Mouse (Mus musculus) hindbrain, embryonic 10.5 days (tissue): ENCODE data around the gene Esyt3. TPM values are rescaled to one million over a fixed set of nuclear protein-coding genes. Genes with fewer than 3 reads are reported as not detected.
A peak's percentile ranks its signal among the peaks of the same experiment; 100 is the strongest.

Experiments
- DNase-seq: peaks from one replicate; pipeline ENCODE4 v3.0.0-alpha.2; 2017; ENCODE audit warnings: low spot score
- H3K27ac ChIP-seq: fragments of 300-500 bp; sonication (generic); 2 replicates; pipeline ENCODE4 v1.5.1; 2016; ENCODE audit warnings: mild to moderate bottlenecking, moderate library complexity
- H3K27me3 ChIP-seq: fragments of 300-500 bp; sonication (generic); 2 replicates; pipeline ENCODE4 v1.6.1; 2016; ENCODE audit warnings: mild to moderate bottlenecking; ENCODE audit not compliant: poor library complexity, insufficient read depth, severe bottlenecking
- H3K36me3 ChIP-seq: fragments of 300-500 bp; sonication (generic); 2 replicates; pipeline ENCODE4 v1.6.1; 2016; ENCODE audit warnings: mild to moderate bottlenecking, moderate library complexity
- H3K4me1 ChIP-seq: fragments of 300-500 bp; sonication (generic); replicated peaks from 2 replicates; pipeline ENCODE4 v1.6.1; 2016; ENCODE audit warnings: mild to moderate bottlenecking
- H3K4me3 ChIP-seq: fragments of 300-500 bp; sonication (generic); 2 replicates; pipeline ENCODE4 v1.5.1; 2016; ENCODE audit warnings: mild to moderate bottlenecking, moderate library complexity
- H3K9me3 ChIP-seq: fragments of 300-500 bp; sonication (generic); 2 replicates; pipeline ENCODE4 v1.6.1; 2016; ENCODE audit warnings: mild to moderate bottlenecking, moderate library complexity
- WGBS: fragments of 180-500 bp; shearing (Covaris S2); methylation state at CpG from one replicate; pipeline ENCODE4 v1.1.7; 2016; 5-methylcytosine and 5-hydroxymethylcytosine counted together
- polyA plus RNA-seq: library from polyadenylated mRNA; unstranded; fragments of >200 nt; fragmentation: Nextera tagmentation; extraction: Ambion mirVana; gene quantifications from 2 replicates; pipeline ENCODE4 v1.2.1, GENCODE M21; 2016

Gene Esyt3
- polyA plus RNA-seq, 1 experiment from 2014 or later = 0.37 TPM

GRCm38 (mm10) chr9:99382556-99382955 lies 24.2 kb upstream of the Esyt3 start:
- H3K36me3 ChIP-seq = no peaks in the 10 kb centered on the region; the same call in 1 of the 2 replicates
- no peaks in the 10 kb centered on the region for H3K9me3 ChIP-seq
- no peak overlapping the region for H3K4me3 ChIP-seq
- WGBS = 83% methylated on average over 9 of the region's 9 CpGs
- no peak overlapping the region for H3K27ac ChIP-seq
- peaks cover 5% of the 10 kb centered on the region; the same call in 1 of the 2 replicates for H3K27me3 ChIP-seq
- H3K4me1 ChIP-seq = no peaks in the 10 kb centered on the region
- no peak for DNase-seq

- Histone ChIP-seq H3K4me1 (no peaks in the 10 kb centered on the region), H3K27ac (no peak overlapping the region), H3K4me3 (no peak overlapping the region), H3K9me3 (no peaks in the 10 kb centered on the region), H3K36me3 (no peaks in the 10 kb centered on the region), H3K27me3 (peaks cover 8% of the 10 kb centered on the region; the same call in 1 of the 2 replicates)
- no peak for DNase-seq
- 67% methylated on average over 5 of the region's 5 CpGs for WGBS
These were observed 20.8 kb upstream of the Esyt3 start for GRCm38 (mm10) chr9:99379194-99379593.

DNA sequence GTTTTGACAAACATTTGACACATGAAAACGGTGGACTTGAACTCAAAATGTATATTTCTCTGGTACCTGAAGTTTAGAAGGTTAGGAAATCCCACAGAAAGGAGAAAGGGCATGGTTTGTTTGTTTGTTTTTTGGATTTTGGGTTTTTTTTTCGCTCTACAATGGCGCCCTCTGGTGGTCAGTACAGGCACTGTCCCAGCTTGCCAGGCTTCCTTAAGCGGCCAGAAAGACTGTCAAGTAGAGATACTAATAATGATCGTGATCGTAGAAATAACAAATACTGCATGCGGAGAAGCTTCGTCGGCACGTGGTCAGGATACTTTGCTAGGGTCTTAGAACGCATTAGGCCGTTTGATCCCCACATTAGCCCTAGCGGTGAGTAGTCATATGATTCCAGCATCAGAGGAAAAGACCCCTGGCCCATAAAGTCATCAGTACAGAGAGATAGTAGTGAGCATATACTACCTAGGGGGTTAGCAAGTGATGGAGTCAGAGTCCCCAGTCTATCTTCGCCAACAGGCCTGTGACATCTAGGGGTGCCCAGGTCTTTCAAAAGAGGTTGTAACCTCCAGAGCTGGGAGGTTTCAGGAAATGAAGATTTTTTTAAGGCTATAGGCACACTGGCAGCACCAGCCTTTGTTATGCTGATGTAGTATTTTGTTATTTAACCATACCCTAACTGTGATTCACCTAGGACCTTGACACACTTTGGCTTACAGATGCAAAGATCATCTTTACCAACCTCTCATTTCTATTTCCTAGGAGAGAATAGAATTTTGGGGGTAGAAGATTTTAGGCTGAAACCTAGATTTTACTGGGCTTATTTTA lies 18.4 kb upstream of the Esyt3 start:
- Histone ChIP-seq H3K36me3 (no peaks in the 10 kb centered on the region), H3K27me3 (peaks cover 8% of the 10 kb centered on the region; the same call in 1 of the 2 replicates), H3K4me1 (no peaks in the 10 kb centered on the region), H3K27ac (no peak overlapping the region), H3K4me3 (no peak overlapping the region), H3K9me3 (no peaks in the 10 kb centered on the region)
- peak; percentile 52 for DNase-seq
- 14% methylated on average over 14 of the region's 14 CpGs for WGBS

GRCm38 (mm10) chr9:99368431-99368830 lies 10.1 kb upstream of the Esyt3 start:
- Histone ChIP-seq H3K4me1 (no peaks in the 10 kb centered on the region), H3K9me3 (no peaks in the 10 kb centered on the region), H3K4me3 (no peak overlapping the region), H3K27me3 (no peaks in the 10 kb centered on the region), H3K27ac (no peak overlapping the region), H3K36me3 (no peaks in the 10 kb centered on the region)
- no peak for DNase-seq
- 76% methylated on average over 7 of the region's 7 CpGs for WGBS

- no peak for DNase-seq
- Histone ChIP-seq H3K4me3 (no peak overlapping the region), H3K36me3 (no peaks in the 10 kb centered on the region), H3K27me3 (peaks cover 8% of the 10 kb centered on the region; the same call in 1 of the 2 replicates), H3K27ac (no peak overlapping the region), H3K4me1 (no peaks in the 10 kb centered on the region), H3K9me3 (no peaks in the 10 kb centered on the region)
- 74% methylated on average over 3 of the region's 3 CpGs for WGBS
These were observed 7.5 kb upstream of the Esyt3 start for GRCm38 (mm10) chr9:99365906-99366305.

DNA sequence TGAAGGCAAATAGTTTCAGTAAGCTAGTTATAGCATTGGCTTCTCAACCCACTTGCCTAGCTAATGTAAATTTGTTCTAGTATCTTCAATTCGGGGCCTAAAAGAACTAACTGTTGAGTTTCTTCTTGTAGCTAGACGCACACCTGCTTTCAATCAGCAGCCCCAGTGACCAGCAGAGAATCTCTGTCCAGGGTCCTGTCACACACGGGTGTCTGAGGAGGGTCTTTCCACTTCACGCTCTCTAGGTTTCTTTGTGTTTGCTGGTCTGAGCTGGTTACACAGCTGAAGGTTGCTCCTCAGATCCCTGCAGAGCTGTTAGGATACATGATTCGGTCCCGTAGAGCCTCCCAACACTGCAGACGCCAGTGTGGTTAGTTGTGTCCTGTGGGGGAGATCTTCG lies 4.7 kb upstream of the Esyt3 start:
- H3K9me3 ChIP-seq = no peaks in the 10 kb centered on the region
- peaks cover 34% of the 10 kb centered on the region for H3K27me3 ChIP-seq
- whole genome bisulfite sequencing = 58% methylated on average over 8 of the region's 8 CpGs
- no peak for DNase-seq
- no peaks in the 10 kb centered on the region for H3K36me3 ChIP-seq
- H3K4me1 ChIP-seq = peaks cover 6% of the 10 kb centered on the region
- no peak overlapping the region for H3K4me3 ChIP-seq
- H3K27ac ChIP-seq = no peak overlapping the region

DNA sequence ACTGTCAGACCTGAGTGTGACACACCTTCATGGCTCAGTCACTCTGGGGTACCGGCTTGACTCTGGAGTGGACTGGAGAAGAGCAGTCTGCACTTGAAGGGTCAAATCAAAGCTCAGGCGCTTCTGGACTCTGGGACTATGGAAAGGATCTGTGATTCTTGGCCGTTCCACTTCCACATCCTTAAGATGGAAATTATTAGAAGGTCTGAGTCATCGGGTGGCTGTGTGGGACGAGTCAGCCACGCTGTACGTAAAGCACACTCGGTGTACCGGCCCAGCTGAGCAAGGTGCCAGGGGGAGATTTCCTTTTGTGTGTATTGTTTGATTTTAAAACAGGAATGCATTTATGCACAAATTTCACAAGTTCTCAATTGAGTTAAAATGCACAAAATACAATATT lies 3.6 kb upstream of the Esyt3 start:
- DNase-seq = no peak
- H3K4me3 ChIP-seq = no peak overlapping the region
- H3K36me3 ChIP-seq = no peaks in the 10 kb centered on the region
- peaks cover 45% of the 10 kb centered on the region for H3K27me3 ChIP-seq
- H3K27ac ChIP-seq = no peak overlapping the region
- 91% methylated on average over 9 of the region's 9 CpGs for WGBS
- H3K4me1 ChIP-seq = peaks cover 16% of the 10 kb centered on the region
- no peaks in the 10 kb centered on the region for H3K9me3 ChIP-seq

- Histone ChIP-seq H3K27me3 (peaks cover 71% of the 10 kb centered on the region), H3K36me3 (no peaks in the 10 kb centered on the region), H3K27ac (no peak overlapping the region), H3K4me3 (no peak overlapping the region), H3K9me3 (no peaks in the 10 kb centered on the region), H3K4me1 (peaks cover 25% of the 10 kb centered on the region)
- no peak for DNase-seq
- WGBS = 91% methylated on average over 15 of the region's 15 CpGs
These were observed 655 bp upstream of the Esyt3 start for GRCm38 (mm10) chr9:99359012-99359411.

GRCm38 (mm10) chr9:99357561-99357920 lies 816 bp downstream of the Esyt3 start:
- DNase-seq = peak; percentile 27
- H3K36me3 ChIP-seq = no peaks in the 10 kb centered on the region
- WGBS = 6% methylated on average over 19 of the region's 19 CpGs
- peaks cover 71% of the 10 kb centered on the region for H3K27me3 ChIP-seq
- no peak overlapping the region for H3K27ac ChIP-seq
- H3K9me3 ChIP-seq = no peaks in the 10 kb centered on the region
- peaks cover 25% of the 10 kb centered on the region for H3K4me1 ChIP-seq
- peak overlapping the region; percentile 61 for H3K4me3 ChIP-seq

- Histone ChIP-seq H3K27me3 (peaks cover 63% of the 10 kb centered on the region), H3K9me3 (no peaks in the 10 kb centered on the region), H3K27ac (no peak overlapping the region), H3K36me3 (no peaks in the 10 kb centered on the region), H3K4me1 (peaks cover 25% of the 10 kb centered on the region), H3K4me3 (no peak overlapping the region)
- DNase-seq = peak; percentile 33
- 13% methylated on average over 5 of the region's 5 CpGs for WGBS
These were observed 2.4 kb downstream of the Esyt3 start for GRCm38 (mm10) chr9:99355971-99356370.

DNA sequence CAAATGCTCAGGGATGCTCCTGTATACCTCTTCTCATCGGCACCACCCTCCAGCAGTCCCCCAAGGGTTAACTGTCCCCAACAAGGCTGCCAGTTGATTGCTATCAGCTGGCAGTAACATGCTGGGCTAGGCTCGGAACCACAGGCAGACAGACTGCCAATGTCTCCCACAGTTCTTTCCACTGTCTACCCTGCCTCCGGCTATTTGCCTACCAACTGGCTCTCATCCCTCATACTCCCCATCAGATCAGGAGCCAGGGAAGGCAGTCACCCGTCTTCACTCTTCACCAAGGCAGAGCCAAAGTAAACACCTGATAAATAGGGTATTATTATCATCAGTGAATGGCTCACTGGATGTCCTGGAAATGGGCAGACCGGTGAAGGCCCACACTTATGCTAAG lies 3.6 kb downstream of the Esyt3 start:
- 73% methylated on average over 5 of the region's 5 CpGs for WGBS
- peaks cover 25% of the 10 kb centered on the region for H3K4me1 ChIP-seq
- H3K4me3 ChIP-seq = no peak overlapping the region
- no peak overlapping the region for H3K27ac ChIP-seq
- no peaks in the 10 kb centered on the region for H3K36me3 ChIP-seq
- no peak for DNase-seq
- peaks cover 54% of the 10 kb centered on the region for H3K27me3 ChIP-seq
- H3K9me3 ChIP-seq = no peaks in the 10 kb centered on the region

- H3K27ac ChIP-seq = no peak overlapping the region
- 69% methylated on average over 6 of the region's 6 CpGs for WGBS
- H3K36me3 ChIP-seq = no peaks in the 10 kb centered on the region
- H3K4me1 ChIP-seq = peaks cover 23% of the 10 kb centered on the region
- peaks cover 40% of the 10 kb centered on the region for H3K27me3 ChIP-seq
- no peak overlapping the region for H3K4me3 ChIP-seq
- no peak for DNase-seq
- no peaks in the 10 kb centered on the region for H3K9me3 ChIP-seq
These were observed 5.0 kb downstream of the Esyt3 start for GRCm38 (mm10) chr9:99353390-99353789.

DNA sequence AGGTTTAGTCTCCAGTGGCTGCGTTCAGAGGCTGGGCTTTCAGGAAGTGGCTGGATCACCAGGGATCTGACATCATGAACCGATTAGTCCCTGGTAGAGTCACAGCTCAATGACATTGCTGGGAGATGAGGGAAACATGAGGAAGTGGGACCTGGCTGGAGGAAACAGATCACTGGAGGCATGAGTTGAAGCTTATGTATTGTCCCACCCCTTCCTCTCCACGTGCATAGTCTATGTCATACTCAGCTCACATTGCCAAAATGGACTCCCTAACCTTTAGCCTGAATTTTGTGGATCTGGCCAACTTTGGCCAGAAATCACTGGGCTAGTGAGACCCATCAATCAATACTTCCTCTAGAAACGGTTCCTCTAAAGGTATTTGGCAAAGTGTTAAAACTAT lies 5.4 kb downstream of the Esyt3 start:
- Histone ChIP-seq H3K4me3 (no peak overlapping the region), H3K27ac (no peak overlapping the region), H3K4me1 (peaks cover 19% of the 10 kb centered on the region), H3K9me3 (no peaks in the 10 kb centered on the region), H3K27me3 (peaks cover 36% of the 10 kb centered on the region), H3K36me3 (no peaks in the 10 kb centered on the region)
- WGBS = 76% methylated on average over 4 of the region's 4 CpGs
- no peak for DNase-seq
